Mouse (Mus musculus) cerebellum, postnatal 36 days (tissue): ENCODE results near the gene Wnt5b.

Experiments used
- DNase-seq, 2 experiments: peaks; one replicate each; pipeline ENCODE4 v3.0.0; 2021 to 2022; ENCODE audit warnings: mixed read lengths in 2 of 2

The Wnt5b gene

GRCm38 (mm10) chr6:119543803-119544517 lies at the start of gene Wnt5b:
Wnt5b (minus strand) TSS chr6:119544347.
- DNase-seq, result no peak

- DNase-seq, result no peak
Measured at GRCm38 (mm10) chr6:119590872-119591271, 46.7 kb upstream of the Wnt5b start.

- no peak for DNase-seq
Measured at GRCm38 (mm10) chr6:119587897-119588296, 43.8 kb upstream of the Wnt5b start.

GRCm38 (mm10) chr6:119587454-119587853 lies 43.3 kb upstream of the Wnt5b start:
- DNase-seq, result no peak

DNA sequence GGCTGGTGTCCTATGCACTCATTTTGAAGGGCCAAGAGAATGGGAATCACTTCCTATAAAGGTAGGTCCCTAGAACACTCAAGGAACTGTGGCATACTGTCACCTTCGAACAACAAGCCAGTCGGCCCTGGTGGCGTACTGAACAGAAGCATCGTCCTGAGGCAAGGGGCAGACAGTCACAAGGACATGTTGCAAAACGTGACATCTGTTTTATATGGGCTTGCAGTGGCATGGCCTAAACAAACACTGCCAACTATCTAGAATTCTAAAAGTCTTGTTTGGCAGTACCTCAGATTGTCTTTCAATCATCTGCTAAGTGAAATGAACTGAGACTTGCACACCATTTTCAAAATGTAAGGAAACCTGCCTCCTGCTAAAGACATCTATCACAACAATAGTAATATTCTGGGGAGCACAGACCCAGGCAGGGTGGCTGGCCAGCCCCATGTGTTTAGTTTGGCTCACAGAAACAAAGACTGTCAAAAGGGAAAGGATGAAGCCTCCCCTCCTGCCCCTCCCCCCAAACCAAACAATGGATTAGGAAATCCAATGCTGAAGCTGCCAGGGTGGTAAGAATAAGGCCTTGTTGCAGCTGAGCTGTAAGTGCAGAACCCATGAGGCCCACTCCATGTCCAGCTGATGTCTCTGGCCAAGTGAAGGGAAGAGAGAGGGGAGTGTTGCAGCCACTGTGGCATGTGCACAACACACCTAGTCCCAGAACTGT lies 41.7 kb upstream of the Wnt5b start:
- no peak for DNase-seq

DNA sequence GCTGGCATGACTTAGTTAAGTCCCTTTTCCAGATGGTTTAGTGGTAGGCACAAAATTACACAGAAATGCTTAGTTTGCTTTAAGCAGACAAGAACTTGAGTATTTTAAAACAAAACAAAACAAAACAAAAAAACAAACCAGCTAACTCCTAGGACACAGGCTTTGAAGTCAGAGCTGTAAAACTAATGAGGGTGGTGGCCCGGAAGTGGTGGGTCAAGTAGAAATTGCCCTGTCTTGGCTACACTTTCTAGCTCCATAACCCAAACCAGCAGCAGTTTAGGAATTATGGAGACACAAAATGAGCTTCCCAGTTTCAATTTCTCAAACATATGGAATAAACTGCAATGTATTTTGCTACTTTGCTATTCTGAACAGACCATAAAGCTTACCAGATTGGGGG lies 39.9 kb upstream of the Wnt5b start:
- no peak for DNase-seq

DNA sequence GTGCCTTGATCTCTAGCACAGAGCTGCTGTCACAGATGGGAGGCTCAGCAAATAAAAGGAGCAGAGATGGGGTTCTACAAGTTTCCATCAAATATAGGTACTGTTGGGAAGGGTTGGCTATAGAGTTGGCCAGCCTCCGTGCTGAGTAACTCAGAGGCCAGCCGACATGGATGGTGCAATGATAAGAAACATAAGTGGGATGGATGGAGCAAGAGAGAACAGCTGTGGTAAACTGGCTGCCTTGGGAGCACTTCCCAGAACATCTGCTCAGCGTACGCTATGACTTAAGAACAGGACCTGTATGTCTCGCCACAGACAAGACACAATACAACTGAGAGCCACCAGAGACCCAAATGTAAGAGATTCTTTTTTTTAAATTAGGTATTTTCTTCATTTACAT lies 39.0 kb upstream of the Wnt5b start:
- no peak for DNase-seq

GRCm38 (mm10) chr6:119576706-119577105 lies 32.6 kb upstream of the Wnt5b start:
- no peak for DNase-seq

DNA sequence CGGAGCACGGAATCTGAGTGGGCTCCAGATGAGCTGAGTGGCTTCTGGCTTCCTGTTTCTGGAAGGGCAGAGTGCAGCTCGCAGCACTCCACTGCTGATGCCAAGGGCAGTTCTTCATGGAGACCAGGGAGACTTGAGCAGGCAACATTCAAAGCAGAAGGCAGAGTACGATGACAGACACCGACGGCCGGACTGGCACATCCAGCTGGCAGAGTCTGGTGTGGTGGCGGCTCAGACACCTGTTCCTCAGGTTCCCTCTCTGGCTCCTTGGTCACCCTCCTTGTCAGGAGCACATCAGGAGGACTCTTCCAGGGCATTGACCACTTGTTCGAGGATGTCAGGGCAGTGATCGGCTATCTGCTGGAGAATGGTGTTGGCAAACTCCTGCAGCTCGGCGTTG lies 31.2 kb upstream of the Wnt5b start:
- DNase-seq, result no peak

GRCm38 (mm10) chr6:119572296-119572695 lies 28.1 kb upstream of the Wnt5b start:
- peak; percentile 68 to 79 for DNase-seq

DNA sequence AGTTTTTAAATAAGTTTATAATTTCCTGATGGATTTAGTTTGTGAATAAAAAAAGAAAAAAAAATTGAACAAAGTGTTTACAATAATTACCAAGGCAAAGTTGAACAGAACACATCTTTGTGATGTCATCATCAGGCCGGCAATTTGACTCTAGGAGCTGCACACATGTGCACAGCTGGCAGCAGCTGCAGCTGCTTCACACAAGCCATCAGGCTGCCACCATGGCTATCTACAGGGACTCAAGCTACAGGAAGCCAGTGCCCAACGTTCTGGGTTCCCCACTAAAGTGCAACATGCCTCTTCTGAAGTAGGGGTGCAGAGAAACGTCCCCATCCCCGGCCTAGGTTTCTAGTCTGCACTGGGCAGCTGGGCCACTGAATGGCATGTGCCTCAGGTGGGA lies 26.6 kb upstream of the Wnt5b start:
- no peak for DNase-seq

- DNase-seq, result no peak
Measured at GRCm38 (mm10) chr6:119568339-119568738, 24.2 kb upstream of the Wnt5b start.

GRCm38 (mm10) chr6:119565451-119566379 lies 21.6 kb upstream of the Wnt5b start:
- DNase-seq, result no peak

GRCm38 (mm10) chr6:119562558-119562957 lies 18.4 kb upstream of the Wnt5b start:
- DNase-seq, result no peak

DNA sequence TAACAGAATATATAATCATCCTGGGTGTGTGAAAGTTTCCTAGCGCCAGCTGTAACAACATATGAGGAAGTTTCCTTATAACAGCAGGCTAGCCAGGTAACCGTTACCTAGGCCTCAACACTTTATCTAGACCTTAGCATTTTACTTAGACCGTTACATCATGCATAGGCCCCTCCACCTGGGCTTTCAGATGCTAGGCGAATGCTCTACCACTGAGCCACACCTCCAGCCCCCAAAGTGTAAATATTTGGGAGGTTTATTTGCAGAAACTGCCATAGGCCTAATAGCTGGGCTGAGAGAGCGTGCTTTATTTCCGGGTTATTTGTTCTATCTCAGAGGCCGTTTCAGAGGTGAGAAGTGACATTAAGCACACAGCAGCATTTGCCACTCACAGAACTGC lies 14.7 kb upstream of the Wnt5b start:
- no peak for DNase-seq

GRCm38 (mm10) chr6:119554439-119554838 lies 10.3 kb upstream of the Wnt5b start:
- DNase-seq, result no peak

GRCm38 (mm10) chr6:119544518-119544864 lies 344 bp upstream of the Wnt5b start:
- DNase-seq, result peak in 1 of 2 experiments; percentile 20

DNA sequence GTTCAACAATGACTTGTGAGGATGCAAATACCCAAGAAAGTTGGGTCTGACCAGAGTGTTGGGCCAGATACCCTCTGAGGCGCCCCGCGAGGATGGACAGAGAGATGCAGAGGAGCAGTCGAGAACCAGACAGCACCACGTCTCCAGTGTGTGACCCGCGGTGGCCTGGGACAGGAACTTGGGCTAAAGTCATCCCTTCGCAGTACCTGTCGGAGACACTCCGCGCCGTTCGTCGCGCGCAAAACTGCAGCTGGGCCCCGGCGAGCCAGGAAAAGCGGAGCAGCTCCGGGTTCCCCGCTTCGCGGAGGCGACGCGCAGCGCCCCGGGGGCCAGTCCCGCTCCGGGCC lies 718 bp downstream of the Wnt5b start:
- DNase-seq, result no peak

DNA sequence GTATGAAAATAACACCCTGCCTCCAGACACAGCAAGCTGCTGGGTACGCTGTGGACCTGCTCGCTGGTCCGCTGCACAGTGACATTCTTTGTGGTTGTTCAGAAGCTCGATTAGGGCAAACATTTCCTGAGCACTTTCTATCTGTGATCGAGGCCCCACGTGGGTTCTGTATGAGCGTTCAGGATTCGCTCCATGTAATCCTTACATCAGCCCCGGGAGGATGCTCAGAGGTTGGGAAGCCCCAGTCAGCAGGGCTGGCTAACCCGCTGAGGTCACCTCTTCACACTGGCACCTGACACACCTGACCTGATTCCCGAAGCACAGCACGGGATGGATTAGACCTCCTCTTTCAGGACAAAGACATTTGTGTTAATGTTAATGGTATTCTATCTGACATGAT lies 8.3 kb downstream of the Wnt5b start:
- no peak for DNase-seq

GRCm38 (mm10) chr6:119533170-119533709 lies 10.9 kb downstream of the Wnt5b start:
- DNase-seq, result no peak

GRCm38 (mm10) chr6:119529659-119530058 lies 14.5 kb downstream of the Wnt5b start:
- DNase-seq, result no peak

- no peak for DNase-seq
Measured at GRCm38 (mm10) chr6:119526498-119526897, 17.6 kb downstream of the Wnt5b start.

DNA sequence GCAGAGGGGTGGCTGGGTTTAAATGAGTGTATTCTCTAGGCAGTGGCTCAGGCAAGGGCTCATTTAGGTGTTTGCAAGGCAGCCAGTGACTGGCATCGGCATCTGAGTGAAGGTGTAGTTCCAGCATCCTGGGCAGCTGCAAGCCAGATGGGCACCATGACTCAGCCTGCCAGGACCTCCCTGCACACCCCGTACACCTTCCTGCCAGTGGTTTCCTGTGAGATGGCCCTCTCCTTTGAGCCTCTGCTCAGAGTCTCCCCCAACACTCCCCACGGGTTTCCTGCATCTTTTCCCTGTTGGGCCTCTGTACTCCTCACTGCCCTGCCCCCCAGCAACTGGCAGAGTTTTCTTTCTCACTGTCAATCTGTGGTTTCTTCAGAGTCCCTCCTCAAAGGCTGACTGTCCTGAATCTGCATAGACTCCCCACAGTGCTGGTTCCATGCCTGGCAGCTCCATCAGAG lies 22.2 kb downstream of the Wnt5b start:
- DNase-seq, result peak in 1 of 2 experiments; percentile 7
